In the genomic region with DNA sequence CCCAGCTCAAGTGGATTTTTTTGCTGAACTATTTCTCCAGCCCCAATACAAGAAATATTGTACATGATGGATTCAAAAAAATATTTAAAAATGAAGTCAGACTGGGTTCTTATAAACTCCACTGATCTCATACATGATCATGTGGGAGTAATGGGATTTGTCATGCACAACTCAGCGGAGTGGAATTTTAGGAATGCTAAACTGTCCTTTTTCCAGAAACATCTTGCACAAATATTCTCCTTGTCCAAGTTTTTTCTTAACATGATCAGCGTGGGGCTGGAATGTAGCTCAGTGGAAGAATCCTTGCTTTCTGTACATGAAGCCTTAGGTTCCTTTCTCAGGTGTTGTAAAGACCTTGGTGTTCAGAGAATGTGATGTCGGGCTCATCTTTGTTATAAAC, we compare ENCODE assay signal across 25 mouse cellular contexts. TPM values are rescaled to one million over a fixed set of nuclear protein-coding genes. Genes with fewer than 3 reads are reported as not detected.
DNase-seq lines count a peak whose midpoint lies in the region; ATAC-seq and TF ChIP-seq lines count a peak whose summit lies in the region.
"Had no signal": no experiment of that assay in that cellular context is flagged by ENCODE, and none has a peak within 500 bp of the region (broad histone marks: within the 10 kb centered on the region; RNA-seq: fewer than 3 reads in every experiment).

No protein-coding gene starts in this region.

- no peak overlapping the region for H3K27ac ChIP-seq in embryonic facial prominence, embryonic 14.5 days (replicated peaks; ENCODE audit: low read depth, low read length)
- no peak overlapping the region for H3K27ac ChIP-seq in embryonic facial prominence, embryonic 10.5 days (replicated peaks)
- H3K27ac ChIP-seq in lung, postnatal 0 days (ENCODE audit: low read length) = no peak overlapping the region
- H3K27ac ChIP-seq: forebrain, embryonic 10.5 days; heart, embryonic 15.5 days; hindbrain, embryonic 13.5 days; liver, embryonic 13.5 days; lung, embryonic 15.5 days; midbrain, embryonic 15.5 days; neural tube, embryonic 12.5 days had no signal

- TF ChIP-seq EP300 in lung, postnatal 0 days (IDR thresholded peaks at IDR 0.05) = 0 out of 2 replicates have a peak, but pooled peaks have one; percentile 26

- peak; percentile 20 for DNase-seq in embryonic facial prominence, embryonic 14.5 days (ENCODE audit: low spot score)
- DNase-seq in embryonic facial prominence, embryonic 10.5 days (ENCODE audit: low spot score) = no peak
- peak; percentile 59 for DNase-seq in lung, postnatal 0 days (ENCODE audit: low spot score)
- DNase-seq in lung, postnatal 4 days = no peak
- DNase-seq in adipocyte (ENCODE audit: low spot score) = peak; percentile 17
- peak; percentile 35 for DNase-seq in skeletal muscle tissue, adult 2 months (ENCODE audit: low read depth, low spot score)
- no peak for DNase-seq in urinary bladder, adult 2 months (ENCODE audit: low spot score)
- DNase-seq in urinary bladder, postnatal 10 days (ENCODE audit: low spot score) = no peak
- DNase-seq: adrenal gland, postnatal 14 days; cerebellum, adult 9-10 months; forebrain, postnatal 0 days; gastrocnemius, postnatal 36 days; heart, postnatal 36 days; kidney, adult 18-20 months; kidney, postnatal 10 days; liver, embryonic 13.5 days; right cerebral cortex, postnatal 25 days; thymus, postnatal 14 days had no signal

- H3K4me1 ChIP-seq in embryonic facial prominence, embryonic 14.5 days (ENCODE audit: control insufficient read depth, insufficient read depth, low read length) = peaks cover 7% of the 10 kb centered on the region
- peaks cover 14% of the 10 kb centered on the region for H3K4me1 ChIP-seq in embryonic facial prominence, embryonic 10.5 days
- H3K4me1 ChIP-seq in lung, postnatal 0 days (ENCODE audit: insufficient read depth, low read depth, low read length) = peaks cover 3% of the 10 kb centered on the region; the same call in 1 of the 2 replicates

- H3K4me2 ChIP-seq in embryonic facial prominence, embryonic 14.5 days (ENCODE audit: low read depth, low read length) = no peak overlapping the region
- H3K4me2 ChIP-seq in lung, postnatal 0 days (replicated peaks; ENCODE audit: low read depth, low read length) = no peak overlapping the region
- H3K4me2 ChIP-seq: heart, embryonic 15.5 days; hindbrain, embryonic 13.5 days; liver, embryonic 13.5 days; lung, embryonic 15.5 days; midbrain, embryonic 15.5 days; neural tube, embryonic 12.5 days had no signal

- H3K4me3 ChIP-seq in embryonic facial prominence, embryonic 14.5 days (ENCODE audit: low read depth, low read length) = no peak overlapping the region
- no peak overlapping the region for H3K4me3 ChIP-seq in embryonic facial prominence, embryonic 10.5 days
- H3K4me3 ChIP-seq in lung, postnatal 0 days (ENCODE audit: low read depth, low read length) = no peak overlapping the region
- H3K4me3 ChIP-seq: forebrain, embryonic 10.5 days; heart, embryonic 15.5 days; hindbrain, embryonic 13.5 days; liver, embryonic 13.5 days; lung, embryonic 15.5 days; megakaryocyte, embryonic 14.5 days; midbrain, embryonic 15.5 days; neural tube, embryonic 12.5 days had no signal

- TF ChIP-seq CTCF in lung, postnatal 0 days (IDR thresholded peaks at IDR 0.05) = no peak

- no peak for ATAC-seq in embryonic facial prominence, embryonic 14.5 days (ENCODE audit: low read depth)
- no peak for ATAC-seq in lung, postnatal 0 days
- ATAC-seq: forebrain, postnatal 0 days; midbrain, embryonic 15.5 days had no signal

- no peaks in the 10 kb centered on the region for H3K27me3 ChIP-seq in embryonic facial prominence, embryonic 14.5 days (replicated peaks; ENCODE audit: control insufficient read depth, insufficient read depth, low read length)
- no peaks in the 10 kb centered on the region for H3K27me3 ChIP-seq in embryonic facial prominence, embryonic 10.5 days (replicated peaks; ENCODE audit: low read depth, poor library complexity, severe bottlenecking)
- no peaks in the 10 kb centered on the region for H3K27me3 ChIP-seq in lung, postnatal 0 days (replicated peaks; ENCODE audit: insufficient read depth, low read length)
- H3K27me3 ChIP-seq: heart, embryonic 15.5 days; hindbrain, embryonic 13.5 days; liver, embryonic 13.5 days; lung, embryonic 15.5 days; megakaryocyte, embryonic 14.5 days; midbrain, embryonic 15.5 days; neural tube, embryonic 12.5 days had no signal

- H3K9me3 ChIP-seq in embryonic facial prominence, embryonic 14.5 days (ENCODE audit: control insufficient read depth, low read length) = no peaks in the 10 kb centered on the region
- H3K9me3 ChIP-seq in embryonic facial prominence, embryonic 10.5 days = no peaks in the 10 kb centered on the region
- H3K9me3 ChIP-seq in lung, postnatal 0 days (ENCODE audit: low read length) = no peaks in the 10 kb centered on the region
- H3K9me3 ChIP-seq: forebrain, embryonic 10.5 days; heart, embryonic 15.5 days; hindbrain, embryonic 13.5 days; liver, embryonic 13.5 days; lung, embryonic 15.5 days; midbrain, embryonic 15.5 days; neural tube, embryonic 12.5 days had no signal

- no peaks in the 10 kb centered on the region for H3K36me3 ChIP-seq in embryonic facial prominence, embryonic 14.5 days (ENCODE audit: control insufficient read depth, insufficient read depth, low read length)
- H3K36me3 ChIP-seq in embryonic facial prominence, embryonic 10.5 days (replicated peaks) = no peaks in the 10 kb centered on the region
- H3K36me3 ChIP-seq in lung, postnatal 0 days (ENCODE audit: insufficient read depth, low read length) = no peaks in the 10 kb centered on the region
- H3K36me3 ChIP-seq: forebrain, embryonic 10.5 days; heart, embryonic 15.5 days; hindbrain, embryonic 13.5 days; liver, embryonic 13.5 days; lung, embryonic 15.5 days; midbrain, embryonic 15.5 days; neural tube, embryonic 12.5 days had no signal

- H3K9ac ChIP-seq in embryonic facial prominence, embryonic 14.5 days (ENCODE audit: low read depth, low read length) = no peak overlapping the region
- H3K9ac ChIP-seq in lung, postnatal 0 days (replicated peaks; ENCODE audit: low read depth) = no peak overlapping the region
- H3K9ac ChIP-seq: forebrain, postnatal 0 days; heart, embryonic 15.5 days; hindbrain, embryonic 13.5 days; liver, embryonic 13.5 days; lung, embryonic 15.5 days; midbrain, embryonic 15.5 days; neural tube, embryonic 12.5 days had no signal

- WGBS in embryonic facial prominence, embryonic 14.5 days = 67% methylated on average over 3 of the region's 3 CpGs
- WGBS in embryonic facial prominence, embryonic 10.5 days = 89% methylated on average over 3 of the region's 3 CpGs
- WGBS in lung, postnatal 0 days = 68% methylated on average over 3 of the region's 3 CpGs

RNA-seq across cellular contexts. Expression of a gene that starts 2.4 kb away (rescaled TPM):
- polyA plus RNA-seq in embryonic facial prominence, embryonic 14.5 days (2014; fragmentation: Nextera tagmentation; extraction: Ambion mirVana) = 121 and 135 TPM in 2 replicates
- polyA plus RNA-seq in embryonic facial prominence, embryonic 10.5 days (2016; fragmentation: Nextera tagmentation; extraction: Ambion mirVana) = 107 and 108 TPM in 2 replicates
- polyA plus RNA-seq in lung, postnatal 0 days (2015; fragmentation: Nextera tagmentation; extraction: Ambion mirVana) = 314 and 322 TPM in 2 replicates
- polyA plus RNA-seq in urinary bladder, adult 2 months (2012; rRNA removed) = 52.0 and 56.9 TPM in 2 replicates

Comparison
In these comparisons a context has a peak if more than half of its experiments do, and no peak if none do; other contexts are left out.
1. DNase-seq: peak in embryonic facial prominence, embryonic 14.5 days (single experiment), lung, postnatal 0 days (single experiment), adipocyte (single experiment) and skeletal muscle tissue, adult 2 months (single experiment); none in embryonic facial prominence, embryonic 10.5 days (single experiment), lung, postnatal 4 days (0 of 2), urinary bladder, adult 2 months (single experiment) and urinary bladder, postnatal 10 days (single experiment).